Mouse (Mus musculus) skeletal muscle tissue, postnatal 0 days (tissue): ENCODE data around the gene Gsto1. TPM values are rescaled to one million over a fixed set of nuclear protein-coding genes. Genes with fewer than 3 reads are reported as not detected.

Experiments used
- polyA plus RNA-seq: library from polyadenylated mRNA; unstranded; fragments of >200 nt; fragmentation: Nextera tagmentation; extraction: Ambion mirVana; gene quantifications from 2 replicates; pipeline ENCODE4 v1.2.1, GENCODE M21; 2015

Gene Gsto1
- polyA plus RNA-seq, result 48.1 and 91.1 TPM in 2 replicates

DNA sequence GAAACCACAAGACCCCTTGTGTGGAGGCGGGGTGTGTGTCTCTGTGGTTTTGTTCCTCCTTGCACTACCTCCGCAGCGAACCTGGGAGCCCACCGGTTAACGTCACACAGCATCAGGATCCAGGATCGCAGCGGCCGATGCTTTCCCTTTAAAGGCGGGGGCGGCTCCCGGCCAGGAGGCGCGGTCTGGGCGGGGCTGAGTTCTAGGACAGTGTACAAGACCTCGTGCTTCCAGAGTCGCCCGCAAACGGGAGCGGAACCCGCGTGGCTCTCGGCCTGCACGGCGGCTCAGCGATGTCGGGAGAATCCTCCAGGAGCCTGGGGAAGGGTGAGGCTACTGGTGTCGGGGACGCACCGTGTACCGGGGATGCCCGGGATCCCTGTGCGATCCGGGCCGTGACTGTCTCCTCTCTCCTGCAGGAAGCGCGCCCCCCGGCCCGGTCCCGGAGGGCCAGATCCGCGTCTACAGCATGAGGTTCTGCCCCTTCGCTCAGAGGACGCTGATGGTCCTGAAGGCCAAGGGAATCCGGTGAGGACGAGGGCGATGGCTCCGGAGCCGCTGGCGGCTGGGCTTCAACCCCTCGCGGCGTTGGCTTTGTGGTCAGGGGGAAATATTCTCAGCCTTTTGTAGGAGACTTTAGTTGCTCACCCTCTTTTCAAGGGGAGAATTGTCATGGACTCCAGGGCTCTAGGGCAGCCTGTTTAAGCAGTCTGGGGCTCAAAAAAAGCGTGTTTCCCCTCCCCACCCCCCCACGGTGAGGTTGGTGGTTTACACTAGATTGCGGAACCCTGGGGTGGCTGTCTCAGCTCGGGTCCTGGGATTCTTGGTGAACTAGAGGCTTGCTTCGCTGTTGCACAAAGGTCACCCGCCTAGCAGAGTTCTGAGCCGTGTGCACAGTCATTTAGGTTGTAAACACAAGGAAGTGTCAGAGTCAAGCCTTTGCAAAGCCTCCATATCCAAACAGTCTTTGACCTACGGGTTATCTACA lies at the start of gene Gsto1:
Gsto1 (plus strand) TSS at position 175 of the 988 bp plus-strand sequence.

GRCm38 (mm10) chr19:47865353-47865947 lies 10.7 kb downstream of the Gsto1 start, which contains the start of gene Gsto2:
Gene Gsto2, plus strand, starts transcription at chr19:47865534.

Other genes with a start within 250 kb of the Gsto1 start
- gene Col17a1, start 162.9 kb upstream of the Gsto1 start, polyA plus RNA-seq, result 2.5 and 2.9 TPM in 2 replicates
- 209 and 211 TPM in 2 replicates for gene Sfr1, start 123.3 kb upstream of the Gsto1 start, polyA plus RNA-seq
- 1.1 and 1.5 TPM in 2 replicates for gene Gsto2, start 10.6 kb downstream of the Gsto1 start, polyA plus RNA-seq
- 0.12 and 0.14 TPM in 2 replicates for gene Cfap43, start 64.3 kb downstream of the Gsto1 start, polyA plus RNA-seq
- gene Itprip, start 64.3 kb downstream of the Gsto1 start, polyA plus RNA-seq, result 2.6 and 3.0 TPM in 2 replicates
- 0.04 TPM in 1 of 2 replicates, not detected in the other for gene Cfap58, start 82.7 kb downstream of the Gsto1 start, polyA plus RNA-seq